Mouse (Mus musculus) cortical plate, adult 2 months (tissue): Measurements from ENCODE around the gene Ubtf. TPM values are rescaled to one million over a fixed set of nuclear protein-coding genes. Genes with fewer than 3 reads are reported as not detected.

Experiments used
- H3K27ac ChIP-seq: fragments of 200-500 bp; 2 replicates; pipeline ENCODE4 v1.5.1; 2012; ENCODE audit warnings: low read length, control low read depth, inconsistent platforms; ENCODE audit not compliant: insufficient read depth
- H3K4me1 ChIP-seq: fragments of 200-500 bp; 2 replicates; pipeline ENCODE4 v1.6.1; 2011; ENCODE audit warnings: low read length; ENCODE audit not compliant: control insufficient read depth, insufficient read depth
- H3K4me3 ChIP-seq: fragments of 200-500 bp; 2 replicates; pipeline ENCODE4 v1.5.1; 2011; ENCODE audit warnings: mild to moderate bottlenecking, low read length, control low read depth; ENCODE audit not compliant: insufficient read depth
- CTCF ChIP-seq: fragments of 200-500 bp; IDR thresholded peaks from 2 replicates; pipeline ENCODE4 v1.5.1; 2011; ENCODE audit warnings: mild to moderate bottlenecking, control low read depth, low read length; ENCODE audit not compliant: insufficient read depth; ENCODE audit errors: extremely low read depth
- POLR2A ChIP-seq: fragments of 200-500 bp; IDR thresholded peaks from 2 replicates; pipeline ENCODE4 v1.6.1; 2011; ENCODE audit warnings: mild to moderate bottlenecking, low read length, control low read depth; ENCODE audit not compliant: insufficient read depth; ENCODE audit errors: extremely low read depth
- polyA plus RNA-seq: library from polyadenylated mRNA; depleted of rRNA; stranded (reverse); fragments of >200 nt; gene quantifications from 2 replicates; pipeline ENCODE4 v1.2.3, GENCODE M21; 2012

Ubtf gene
- polyA plus RNA-seq, 1 experiment, result 84.1 TPM

DNA sequence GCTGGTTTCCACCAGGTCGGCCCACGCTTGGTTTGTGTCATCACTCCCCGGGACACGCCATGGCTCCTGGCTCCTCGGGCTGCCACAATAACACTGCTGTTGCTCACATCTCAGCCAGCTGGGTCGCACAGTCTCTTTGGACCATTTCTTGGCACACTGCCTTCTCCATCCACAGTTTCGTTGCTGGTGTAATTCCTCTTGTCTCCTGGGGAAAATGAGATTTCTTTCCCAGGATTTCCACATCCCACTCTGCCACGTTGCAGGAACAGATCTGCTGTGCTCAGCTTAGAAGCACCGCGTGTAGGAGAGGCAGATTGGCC lies 1.1 kb upstream of the Ubtf start:
- Histone ChIP-seq H3K4me3 (peak overlapping the region; percentile 55), H3K27ac (peak overlapping the region; percentile 95), H3K4me1 (no peaks in the 10 kb centered on the region)
- TF ChIP-seq CTCF (no peak), POLR2A (peak; percentile 50; the same call in 1 of the 2 replicates)

DNA sequence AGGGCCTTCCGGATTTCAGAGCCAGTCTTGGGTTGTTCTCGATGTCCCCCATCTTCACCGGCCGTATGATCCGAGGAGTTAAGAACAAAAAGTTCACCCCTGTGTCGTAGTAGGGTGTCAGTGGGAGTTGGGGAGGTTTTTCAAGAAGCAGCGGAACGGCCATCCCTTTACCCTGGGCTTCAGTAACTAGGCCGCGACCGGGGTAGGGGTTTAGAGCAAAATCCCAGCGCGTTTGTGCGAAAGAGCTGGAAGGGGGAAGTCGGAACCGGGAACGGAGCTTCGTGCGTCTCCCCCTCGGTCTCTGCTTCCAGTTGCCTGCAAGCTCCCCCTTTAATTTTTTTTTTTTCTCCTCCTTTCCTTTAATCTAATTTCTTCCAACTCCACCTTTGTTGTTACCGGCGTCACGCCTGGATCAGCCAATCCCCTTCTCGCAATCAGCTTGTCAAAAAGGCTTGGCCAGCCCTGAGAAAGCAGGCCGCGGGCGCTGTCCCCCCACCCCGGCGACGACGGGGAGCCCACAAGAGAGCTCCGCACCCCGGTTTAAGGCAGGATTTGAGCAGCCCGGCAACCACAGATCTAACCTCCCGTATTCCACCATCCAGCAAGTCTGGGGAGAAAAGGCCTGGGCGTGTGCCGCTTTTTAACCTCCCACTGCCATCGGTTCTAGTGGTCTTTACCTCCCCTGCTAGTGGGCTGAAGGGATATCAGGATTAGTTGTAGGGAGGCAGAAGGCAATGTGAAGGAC lies 571 bp upstream of the Ubtf start:
- H3K4me1 ChIP-seq, result 0 out of 2 replicates have a peak, but pooled peaks cover 1% of the 10 kb centered on the region
- peak; percentile 97 for TF ChIP-seq POLR2A
- no peak for TF ChIP-seq CTCF
- H3K4me3 ChIP-seq, result peak overlapping the region; percentile 55
- peak overlapping the region; percentile 97 for H3K27ac ChIP-seq

DNA sequence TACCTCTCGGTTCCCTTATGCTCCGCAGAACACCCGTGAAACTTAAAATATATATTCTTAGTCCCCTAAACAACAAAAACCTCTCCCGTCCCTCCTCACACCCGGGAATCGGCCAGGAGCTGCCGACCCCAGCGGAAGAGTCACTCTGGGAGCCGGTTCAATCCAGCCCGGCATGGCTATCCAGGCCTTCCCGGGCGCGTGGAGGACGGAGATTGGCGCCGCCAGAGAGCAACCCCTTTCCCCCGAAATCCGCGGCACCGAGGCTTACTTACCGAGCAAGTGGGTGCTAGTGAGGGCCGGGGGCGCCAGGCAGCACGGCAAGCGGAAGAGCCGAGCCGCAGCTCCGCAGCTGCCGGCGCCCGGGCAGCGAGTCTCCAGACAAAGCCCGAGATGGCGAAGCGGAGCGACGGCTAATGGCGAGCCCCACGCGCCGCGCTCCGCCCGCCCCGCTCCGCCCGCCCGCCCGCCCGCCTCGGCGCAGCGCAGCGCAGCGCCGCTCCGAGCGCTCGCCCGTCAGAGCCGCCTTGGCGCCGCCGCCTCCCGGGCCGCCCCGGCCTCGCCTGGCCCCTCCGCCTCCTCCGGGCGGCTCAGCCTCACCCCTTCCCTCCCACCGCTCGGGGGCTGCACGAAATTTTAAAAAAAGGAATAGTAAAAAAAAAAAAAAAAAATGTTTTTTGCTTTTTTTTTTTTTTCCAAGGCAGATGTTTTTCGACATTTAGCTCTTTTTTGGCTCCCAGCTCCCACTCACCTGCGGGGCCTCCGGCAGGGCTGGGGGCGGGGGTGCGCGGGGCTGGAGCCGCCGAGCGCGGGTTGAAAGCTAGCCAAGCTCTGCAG lies 749 bp downstream of the Ubtf start:
- H3K4me3 ChIP-seq, result peak overlapping the region; percentile 55
- 0 out of 2 replicates have a peak, but pooled peaks cover 1% of the 10 kb centered on the region for H3K4me1 ChIP-seq
- H3K27ac ChIP-seq, result peak overlapping the region; percentile 99
- TF ChIP-seq CTCF (no peak), POLR2A (no peak)

DNA sequence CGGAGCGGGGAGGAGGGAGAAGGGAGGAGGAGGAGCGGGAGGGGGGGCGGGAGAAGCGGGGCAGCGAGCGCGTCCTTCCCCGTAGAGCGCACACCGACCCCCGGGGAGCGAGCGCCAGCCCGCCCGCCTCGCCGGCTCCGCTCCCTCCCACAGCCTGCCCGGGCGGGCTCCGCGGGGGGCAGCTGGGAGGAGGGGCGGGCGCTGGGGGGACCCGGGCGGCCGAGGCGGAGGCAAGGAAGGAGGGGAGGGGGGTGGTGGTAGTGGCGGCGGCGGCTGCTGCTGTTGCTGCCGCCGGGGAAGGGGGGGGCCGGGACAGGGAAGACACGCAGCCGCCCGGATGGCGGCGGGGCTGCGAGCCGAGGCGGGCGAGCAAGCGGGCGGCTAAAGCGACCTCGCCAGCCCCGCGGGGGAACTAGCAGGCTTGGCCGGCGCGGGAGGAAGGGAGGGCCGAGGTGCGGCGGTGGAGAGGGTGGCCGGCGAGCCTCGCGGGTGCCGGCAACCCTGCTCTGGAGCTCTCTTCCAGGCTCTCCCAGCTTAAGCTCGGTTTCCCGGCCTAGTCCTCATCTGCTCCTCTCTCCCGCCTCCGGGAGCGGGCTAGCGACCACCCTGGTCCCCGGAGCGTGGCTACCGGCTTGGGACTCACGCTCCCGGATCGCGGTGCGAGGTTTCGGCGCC lies 1.5 kb downstream of the Ubtf start:
- TF ChIP-seq CTCF (no peak), POLR2A (no peak)
- H3K27ac ChIP-seq, result peak overlapping the region; percentile 99
- H3K4me1 ChIP-seq, result 0 out of 2 replicates have a peak, but pooled peaks cover 1% of the 10 kb centered on the region
- peak overlapping the region; percentile 55 for H3K4me3 ChIP-seq

DNA sequence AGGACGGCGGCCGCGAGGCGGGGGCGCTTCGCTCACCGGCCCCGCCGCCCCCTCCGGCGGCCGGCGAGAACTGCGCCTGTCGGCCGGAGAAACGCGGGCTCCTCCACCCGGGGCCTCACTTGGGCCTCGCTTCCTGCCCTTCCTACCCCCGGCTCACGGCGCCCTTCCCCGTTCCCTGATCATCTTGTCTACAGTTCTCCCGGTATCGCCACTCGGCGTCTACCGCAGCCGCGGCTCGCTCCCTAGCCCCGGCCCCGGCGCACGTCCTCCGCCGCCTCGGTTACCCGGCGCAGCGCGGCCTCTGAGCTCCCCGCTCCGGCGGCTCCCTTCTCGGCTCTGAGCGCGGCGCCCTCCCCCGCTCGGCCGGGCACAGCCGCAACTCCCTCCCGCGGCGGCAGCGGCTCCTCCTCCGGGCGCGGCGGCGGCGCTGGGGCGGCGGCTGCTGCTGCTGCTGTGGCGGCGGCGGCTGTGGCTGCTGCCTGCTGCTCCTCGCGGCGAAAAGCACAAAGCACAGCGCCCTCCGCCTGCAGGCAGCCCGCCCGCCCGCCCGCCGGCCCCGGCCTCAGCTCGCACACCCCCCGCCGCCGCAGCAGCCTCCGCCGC lies 2.1 kb downstream of the Ubtf start:
- Histone ChIP-seq H3K4me3 (peak overlapping the region; percentile 55), H3K4me1 (0 out of 2 replicates have a peak, but pooled peaks cover 1% of the 10 kb centered on the region), H3K27ac (peak overlapping the region; percentile 100)
- TF ChIP-seq POLR2A (no peak), CTCF (no peak)

DNA sequence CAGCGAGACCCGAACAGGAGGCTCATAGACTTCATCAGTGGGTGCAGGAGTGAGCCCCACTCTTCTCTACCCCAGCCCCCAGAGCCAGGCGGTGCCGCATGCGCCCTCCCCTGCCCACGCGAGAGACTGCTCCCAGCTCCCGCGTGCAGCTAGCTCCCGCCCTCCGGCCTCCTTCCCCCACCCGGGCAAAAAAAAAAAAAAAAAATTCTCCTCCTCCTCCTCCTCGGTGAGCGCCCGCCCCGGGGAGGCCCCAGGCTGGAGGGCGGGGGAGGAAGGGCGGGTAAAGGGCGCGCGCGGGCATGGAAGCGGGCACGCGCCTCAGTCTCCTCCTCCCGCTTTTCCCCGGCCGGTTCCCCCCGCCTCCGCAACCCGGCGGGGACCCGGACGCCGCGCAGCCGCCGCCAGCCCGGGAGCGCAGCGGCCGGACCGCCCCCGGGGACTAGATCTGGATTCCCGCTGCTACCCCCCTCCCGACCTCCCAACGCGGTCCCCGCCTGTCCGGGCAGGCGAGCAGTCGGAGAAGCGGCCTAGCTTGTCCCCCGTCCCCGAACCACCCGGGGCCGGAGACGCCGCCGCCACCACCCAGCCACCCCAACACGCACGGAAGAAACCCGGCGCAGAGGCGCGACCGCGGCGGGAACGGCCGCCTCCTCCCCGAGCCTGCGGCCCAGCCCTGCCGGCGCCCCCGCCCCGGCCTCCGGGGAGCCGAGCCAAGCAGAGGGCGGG lies 2.8 kb downstream of the Ubtf start:
- Histone ChIP-seq H3K4me3 (peak overlapping the region; percentile 55), H3K4me1 (0 out of 2 replicates have a peak, but pooled peaks cover 1% of the 10 kb centered on the region), H3K27ac (peak overlapping the region; percentile 100)
- TF ChIP-seq POLR2A (no peak), CTCF (no peak)

- Histone ChIP-seq H3K27ac (peak overlapping the region; percentile 27; the same call in 1 of the 2 replicates), H3K4me3 (peak overlapping the region; percentile 55), H3K4me1 (0 out of 2 replicates have a peak, but pooled peaks cover 1% of the 10 kb centered on the region)
- TF ChIP-seq CTCF (no peak), POLR2A (no peak)
Measured at GRCm38 (mm10) chr11:102315690-102316571, 3.6 kb downstream of the Ubtf start.

DNA sequence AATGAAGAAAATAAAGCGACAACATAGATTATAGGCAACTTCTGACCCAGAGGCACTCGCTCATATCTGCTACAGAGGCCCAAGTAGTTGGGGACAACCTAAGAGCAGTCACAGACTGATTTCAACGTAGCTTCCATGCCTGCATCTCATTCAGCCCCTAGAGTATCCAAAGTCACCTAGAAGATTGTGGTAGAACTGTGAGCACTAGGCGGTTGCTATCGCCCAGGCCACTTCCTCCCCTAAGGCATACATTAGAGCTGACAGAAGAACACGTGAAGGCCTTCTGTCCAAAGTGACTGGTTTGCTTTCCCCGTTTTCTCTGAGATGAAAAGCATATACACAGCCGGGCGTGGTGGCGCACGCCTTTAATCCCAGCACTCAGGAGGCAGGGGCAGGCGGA lies 5.2 kb downstream of the Ubtf start:
- TF ChIP-seq CTCF (no peak), POLR2A (no peak)

More for the DNA sequence above, 5.2 kb downstream of the Ubtf start:
- Histone ChIP-seq H3K4me3 (no peak overlapping the region), H3K4me1 (0 out of 2 replicates have a peak, but pooled peaks cover 3% of the 10 kb centered on the region), H3K27ac (no peak overlapping the region)
